Mouse (Mus musculus): ENCODE measurements around the gene Stam2.

Stam2 gene

GRCm38 (mm10) chr2:52651547-52651946 lies 90.5 kb downstream of the Stam2 start:
- DNase-seq (ENCODE audit: low spot score in 2 of 2) = no peak

DNA sequence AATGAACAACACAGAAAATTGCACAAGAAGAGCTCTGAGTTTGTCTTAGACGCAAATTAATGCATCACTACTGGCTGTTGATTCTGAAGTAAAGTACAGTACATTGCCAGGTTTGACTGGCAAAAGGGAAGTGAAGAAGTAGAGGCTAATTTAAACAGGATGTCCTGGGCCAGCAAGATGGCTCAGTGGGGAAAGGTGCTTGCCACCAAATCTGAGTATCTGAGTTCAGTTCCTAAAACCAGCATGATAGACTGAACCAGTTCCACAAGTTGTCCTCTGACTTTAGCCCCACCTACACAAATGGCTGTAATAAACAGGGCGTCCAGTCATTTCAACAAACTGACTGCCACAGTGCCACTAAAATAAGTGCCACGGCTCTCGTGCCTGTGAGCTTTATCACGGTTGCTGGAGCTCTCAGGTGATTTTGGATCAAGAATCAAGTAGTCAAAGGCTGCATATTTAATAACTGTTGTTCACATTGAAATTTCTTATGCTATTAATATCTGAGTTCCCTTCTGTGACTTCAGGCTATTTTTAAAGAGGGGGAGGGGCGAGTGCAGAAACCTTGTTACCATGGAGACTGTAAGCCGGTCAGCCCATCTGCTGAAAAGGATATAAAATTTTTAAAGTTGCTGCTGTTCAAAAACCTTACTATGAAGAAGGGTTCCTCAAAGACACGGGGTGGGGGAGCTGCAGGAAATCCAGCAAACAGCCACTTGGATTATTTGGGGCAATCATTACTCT lies 94.7 kb downstream of the Stam2 start:
- no peak for DNase-seq (ENCODE audit: low spot score in 2 of 2)

GRCm38 (mm10) chr2:52643657-52644056 lies 98.4 kb downstream of the Stam2 start:
- no peak for DNase-seq (ENCODE audit: low spot score in 2 of 2)
